Mouse (Mus musculus) neural tube, embryonic 12.5 days (tissue): ENCODE results near the gene Cpne1. TPM values are rescaled to one million over a fixed set of nuclear protein-coding genes. Genes with fewer than 3 reads are reported as not detected.

Experiments
- polyA plus RNA-seq: library from polyadenylated mRNA; unstranded; fragments of >200 nt; fragmentation: Nextera tagmentation; extraction: Ambion mirVana; gene quantifications from 2 replicates; pipeline ENCODE4 v1.2.1, GENCODE M21; 2016

Cpne1 gene
- polyA plus RNA-seq, 1 experiment from 2014 or later, result 52.9 TPM

Other genes with a start within 250 kb of the Cpne1 start
- 74.5 and 74.6 TPM in 2 replicates for gene Uqcc1, start 181.7 kb downstream of the Cpne1 start, polyA plus RNA-seq
- gene Gm15557, start 171.2 kb downstream of the Cpne1 start, polyA plus RNA-seq, result not detected in 2 replicates
- 1.2 and 2.0 TPM in 2 replicates for gene Gdf5, start 166.6 kb downstream of the Cpne1 start, polyA plus RNA-seq
- gene Cep250, start 155.5 kb downstream of the Cpne1 start, polyA plus RNA-seq, result 19.3 and 23.0 TPM in 2 replicates
- 1.8 and 2.0 TPM in 2 replicates for gene 6430550D23Rik, start 104.0 kb downstream of the Cpne1 start, polyA plus RNA-seq
- 254 and 257 TPM in 2 replicates for gene Ergic3, start 103.9 kb downstream of the Cpne1 start, polyA plus RNA-seq
- not detected in 2 replicates for gene Fer1l4, start 59.0 kb downstream of the Cpne1 start, polyA plus RNA-seq
- 6.6 and 7.9 TPM in 2 replicates for gene Spag4, start 46.8 kb downstream of the Cpne1 start, polyA plus RNA-seq
- gene Rbm12, start within 50 bp of the Cpne1 start, polyA plus RNA-seq, result 31.8 and 48.5 TPM in 2 replicates
- 27.9 and 30.2 TPM in 2 replicates for gene Gm28036, start 15.1 kb upstream of the Cpne1 start, polyA plus RNA-seq
- gene Romo1, start 32.1 kb upstream of the Cpne1 start, polyA plus RNA-seq, result 445 and 476 TPM in 2 replicates
- 34.4 and 34.6 TPM in 2 replicates for gene Nfs1, start 32.2 kb upstream of the Cpne1 start, polyA plus RNA-seq
- 583 and 625 TPM in 2 replicates for gene Rbm39, start 68.3 kb upstream of the Cpne1 start, polyA plus RNA-seq
- 91.0 and 91.9 TPM in 2 replicates for gene Phf20, start 84.5 kb upstream of the Cpne1 start, polyA plus RNA-seq
- 6.5 and 7.0 TPM in 2 replicates for gene Cnbd2, start 200.3 kb upstream of the Cpne1 start, polyA plus RNA-seq
- 117 and 122 TPM in 2 replicates for gene Scand1, start 200.7 kb upstream of the Cpne1 start, polyA plus RNA-seq